Comparison of ENCODE assay signal across 7 mouse cellular contexts in genomic region chr15:94589219-94590075, GRCm38 (mm10). TPM values are rescaled to one million over a fixed set of nuclear protein-coding genes. Genes with fewer than 3 reads are reported as not detected.
DNase-seq lines count a peak whose midpoint lies in the region; ATAC-seq lines count a peak whose summit lies in the region.

Gene Twf1, minus strand, starts transcription at chr15:94589889.

- no peaks in the 10 kb centered on the region for H3K36me3 ChIP-seq in intestine, embryonic 15.5 days
- peaks cover 23% of the 10 kb centered on the region for H3K36me3 ChIP-seq in midbrain, embryonic 10.5 days

- peak within 1 kb of the TSS; percentile 82 for H3K4me3 ChIP-seq in intestine, embryonic 15.5 days (replicated peaks)
- peak within 1 kb of the TSS; percentile 89 for H3K4me3 ChIP-seq in midbrain, embryonic 10.5 days

- intact Hi-C loops in gastrocnemius, postnatal 36 days (cut with DNase I) = no loop called here
- intact Hi-C loops in left cerebral cortex, postnatal 25 days (cut with DNase I) = no loop called here

- peak within 1 kb of the TSS; percentile 67 for H3K27ac ChIP-seq in intestine, embryonic 15.5 days
- H3K27ac ChIP-seq in midbrain, embryonic 10.5 days (replicated peaks) = peak within 1 kb of the TSS; percentile 91

- ATAC-seq in intestine, embryonic 15.5 days = peak; percentile 99

- under 1% methylated on average over 68 of the region's 70 CpGs for WGBS in intestine, embryonic 15.5 days
- under 1% methylated on average over 65 of the region's 70 CpGs for WGBS in midbrain, embryonic 10.5 days

- no peaks in the 10 kb centered on the region for H3K4me1 ChIP-seq in intestine, embryonic 15.5 days (replicated peaks)
- H3K4me1 ChIP-seq in midbrain, embryonic 10.5 days = peaks cover 14% of the 10 kb centered on the region

- H3K4me2 ChIP-seq in intestine, embryonic 15.5 days (replicated peaks) = peak within 1 kb of the TSS; percentile 55

- H3K9ac ChIP-seq in intestine, embryonic 15.5 days = peak within 1 kb of the TSS; percentile 87

- no peaks in the 10 kb centered on the region for H3K27me3 ChIP-seq in intestine, embryonic 15.5 days (replicated peaks)
- H3K27me3 ChIP-seq in midbrain, embryonic 10.5 days (ENCODE audit: low read depth, poor library complexity, severe bottlenecking) = no peaks in the 10 kb centered on the region

- H3K9me3 ChIP-seq in intestine, embryonic 15.5 days = no peaks in the 10 kb centered on the region
- H3K9me3 ChIP-seq in midbrain, embryonic 10.5 days (replicated peaks) = no peaks in the 10 kb centered on the region

- DNase-seq in adrenal gland, adult 2 months = peak; percentile 99
- peak; percentile 89 for DNase-seq in embryo, embryonic 11.5 days (ENCODE audit: low read depth, low spot score)
- DNase-seq in gastrocnemius, postnatal 36 days = peak; percentile 95 to 98
- DNase-seq in left cerebral cortex, postnatal 25 days (ENCODE audit: low spot score in 2 of 2) = peak; percentile 97 to 98
- DNase-seq in midbrain, embryonic 10.5 days (ENCODE audit: low spot score) = peak; percentile 98
- peak; percentile 99 for DNase-seq in right cerebral cortex, postnatal 4 days

RNA-seq across cellular contexts. Expression of gene Twf1, which starts in this region (rescaled TPM):
- total RNA-seq in adrenal gland, adult 2 months (2021) = 100 to 1,000 TPM in 1 of 2 experiments, 10 to 100 TPM in 1; 99.3 to 104 TPM
- 22.7 and 27.5 TPM in 2 replicates for polyA plus RNA-seq in adrenal gland, adult 2 months (2012; rRNA removed)
- 1 to 10 TPM; 7.2 to 8.0 TPM for total RNA-seq in gastrocnemius, postnatal 36 days (2021)
- polyA plus RNA-seq in intestine, embryonic 15.5 days (2015; fragmentation: Nextera tagmentation; extraction: Ambion mirVana) = 116 and 124 TPM in 2 replicates
- 10 to 100 TPM; 39.5 to 49.7 TPM for total RNA-seq in left cerebral cortex, postnatal 25 days (2021)
- 91.0 and 104 TPM in 2 replicates for polyA plus RNA-seq in midbrain, embryonic 10.5 days (2016; fragmentation: Nextera tagmentation; extraction: Ambion mirVana)

Comparison
In these comparisons a context has a peak if more than half of its experiments do, and no peak if none do; other contexts are left out.
1. Peak in every context shown above with its lines: DNase-seq, ATAC-seq, H3K4me3 ChIP-seq and H3K27ac ChIP-seq.
2. RNA of gene Twf1 (total RNA-seq): 99.3 to 104 TPM in adrenal gland, adult 2 months and 39.5 to 49.7 TPM in left cerebral cortex, postnatal 25 days; 7.2 to 8.0 TPM in gastrocnemius, postnatal 36 days; every median in the first group is over 4 times any median in the second.